In genomic region chr9:44330736-44331135, GRCm38 (mm10) we compare ENCODE assay signal across 25 mouse cellular contexts.
"Had no signal": no experiment of that assay in that cellular context is flagged by ENCODE, and none has a peak within 500 bp of the region (broad histone marks: within the 10 kb centered on the region; RNA-seq: fewer than 3 reads in every experiment).

No protein-coding gene starts in this region.

- H3K4me3 ChIP-seq: heart, adult 2 months; heart, embryonic 13.5 days; heart, embryonic 15.5 days; hindbrain, embryonic 13.5 days; hindbrain, embryonic 15.5 days; kidney, embryonic 15.5 days; left cerebral cortex, adult 2 months; limb, embryonic 10.5 days; limb, embryonic 12.5 days had no signal

- H3K4me2 ChIP-seq: heart, embryonic 13.5 days; heart, embryonic 15.5 days; hindbrain, embryonic 13.5 days; hindbrain, embryonic 15.5 days; kidney, embryonic 15.5 days; limb, embryonic 12.5 days had no signal

- H3K27me3 ChIP-seq: heart, embryonic 13.5 days; heart, embryonic 15.5 days; hindbrain, embryonic 13.5 days; hindbrain, embryonic 15.5 days; kidney, embryonic 15.5 days; limb, embryonic 12.5 days had no signal

- H3K9ac ChIP-seq: forebrain, postnatal 0 days; heart, embryonic 13.5 days; heart, embryonic 15.5 days; hindbrain, embryonic 13.5 days; hindbrain, embryonic 15.5 days; kidney, embryonic 15.5 days; limb, embryonic 12.5 days had no signal

- ATAC-seq: forebrain, postnatal 0 days; hindbrain, postnatal 0 days; intestine, embryonic 16.5 days had no signal

- H3K27ac ChIP-seq: heart, adult 2 months; heart, embryonic 13.5 days; heart, embryonic 15.5 days; hindbrain, embryonic 13.5 days; hindbrain, embryonic 15.5 days; hindbrain, postnatal 0 days; kidney, embryonic 15.5 days; kidney, postnatal 0 days; left cerebral cortex, adult 2 months; limb, embryonic 10.5 days; limb, embryonic 12.5 days had no signal

- H3K9me3 ChIP-seq: heart, embryonic 13.5 days; heart, embryonic 15.5 days; hindbrain, embryonic 13.5 days; hindbrain, embryonic 15.5 days; kidney, embryonic 15.5 days; limb, embryonic 12.5 days had no signal

- DNase-seq: forebrain, postnatal 0 days; gastrocnemius, postnatal 14 days; gastrocnemius, postnatal 36 days; heart, adult 11 months; heart, adult 2 months; heart, postnatal 14 days; heart, postnatal 36 days; kidney, adult 11 months; kidney, adult 2 months; kidney, adult 9 months; kidney, postnatal 14 days; kidney, postnatal 36 days; layer of hippocampus, adult 9-11 months; layer of hippocampus, postnatal 36 days had no signal
